Mouse (Mus musculus) layer of hippocampus, adult 18-20 months (tissue): ENCODE measurements around the gene Arhgap9. TPM values are rescaled to one million over a fixed set of nuclear protein-coding genes. Genes with fewer than 3 reads are reported as not detected.

Experiments used
- DNase-seq, 2 experiments: peaks; one replicate each; pipeline ENCODE4 v3.0.0; 2022; ENCODE audit warnings: low spot score in 2 of 2
- total RNA-seq, 2 experiments: library from RNA; stranded (reverse); gene quantifications; 2 replicates each; pipeline ENCODE4 v1.2.3; 2021

Arhgap9 gene
- total RNA-seq, 2 experiments from 2014 or later, result 0.84 to 0.92 TPM

DNA sequence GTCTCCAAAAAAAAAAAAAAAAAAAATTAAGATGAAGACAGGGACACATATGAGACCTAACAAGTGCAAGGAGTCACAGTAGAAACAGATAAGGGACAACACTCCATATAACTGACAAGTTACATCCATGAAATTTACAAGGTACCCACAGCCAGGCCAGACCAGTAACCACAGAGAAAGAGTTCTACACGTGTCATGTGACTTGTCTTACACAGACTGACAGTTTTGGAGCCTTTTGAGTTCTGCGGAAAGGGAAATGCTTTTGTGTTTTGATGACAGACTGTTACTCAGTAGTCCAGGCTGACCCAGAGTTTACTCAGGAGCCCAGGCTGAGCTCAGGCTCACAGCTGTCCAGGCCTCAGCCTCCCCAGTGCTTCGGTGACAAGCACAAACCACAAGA, 21.3 kb downstream of the Arhgap9 start:
- DNase-seq, result no peak

DNA sequence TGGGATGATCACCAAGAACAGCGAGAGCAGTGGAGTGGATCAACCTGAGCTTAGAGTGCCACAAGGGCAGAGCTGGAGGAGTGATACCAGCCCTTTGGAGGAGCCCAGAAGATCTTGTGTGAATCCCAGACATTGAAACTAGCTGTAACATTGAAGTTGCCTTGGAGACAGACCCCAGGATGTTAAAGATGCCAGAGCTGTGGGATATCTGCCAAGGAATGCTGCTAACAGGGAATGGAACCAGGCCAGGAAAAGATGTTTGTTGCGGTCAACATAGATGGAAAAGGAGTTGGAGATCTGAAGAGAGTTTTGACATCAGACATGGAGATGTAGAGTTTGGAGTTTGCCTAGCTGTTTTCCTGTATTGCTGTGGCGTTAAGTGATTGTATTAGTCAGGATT, 24.4 kb downstream of the Arhgap9 start:
- no peak for DNase-seq

DNA sequence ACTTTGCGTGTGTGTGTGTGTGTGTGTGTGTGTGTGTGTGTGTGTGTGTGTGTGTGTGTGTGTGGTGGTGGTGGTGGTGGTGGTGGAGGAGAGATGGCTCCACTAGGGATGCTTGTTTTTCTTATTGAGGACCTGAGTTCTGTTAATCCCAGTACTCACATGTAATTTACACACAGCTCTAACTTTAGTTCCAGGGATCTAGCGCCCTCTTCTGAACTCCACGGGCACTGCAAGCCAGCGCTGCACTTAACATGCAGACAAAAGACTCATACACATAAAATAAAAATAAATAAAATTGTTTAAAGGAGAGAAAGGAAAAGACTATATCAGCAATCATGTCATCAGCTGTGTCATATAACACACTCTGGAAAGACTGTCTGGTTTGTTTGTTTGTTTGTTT, 27.2 kb downstream of the Arhgap9 start:
- DNase-seq, result no peak

DNA sequence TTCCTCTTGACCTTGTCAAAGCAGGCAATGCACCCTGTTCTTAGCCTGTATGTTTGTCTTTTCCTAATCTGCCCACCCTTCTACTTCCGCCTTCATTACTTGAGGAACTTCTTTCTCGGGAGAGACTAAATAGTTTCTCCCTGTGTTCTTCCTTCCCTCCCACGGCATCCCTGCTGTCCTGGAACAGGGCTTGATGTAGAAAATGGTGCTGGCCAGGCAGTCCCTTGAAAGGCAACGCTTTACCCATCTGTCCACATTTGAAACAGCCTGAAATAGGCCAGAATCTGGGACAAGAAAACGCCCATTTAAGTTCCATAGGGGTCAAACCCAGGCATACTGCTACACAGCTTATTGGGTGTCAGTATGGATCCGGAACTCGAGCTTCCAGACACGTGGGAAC, 28.0 kb downstream of the Arhgap9 start:
- peak in 1 of 2 experiments; percentile 29 for DNase-seq

DNA sequence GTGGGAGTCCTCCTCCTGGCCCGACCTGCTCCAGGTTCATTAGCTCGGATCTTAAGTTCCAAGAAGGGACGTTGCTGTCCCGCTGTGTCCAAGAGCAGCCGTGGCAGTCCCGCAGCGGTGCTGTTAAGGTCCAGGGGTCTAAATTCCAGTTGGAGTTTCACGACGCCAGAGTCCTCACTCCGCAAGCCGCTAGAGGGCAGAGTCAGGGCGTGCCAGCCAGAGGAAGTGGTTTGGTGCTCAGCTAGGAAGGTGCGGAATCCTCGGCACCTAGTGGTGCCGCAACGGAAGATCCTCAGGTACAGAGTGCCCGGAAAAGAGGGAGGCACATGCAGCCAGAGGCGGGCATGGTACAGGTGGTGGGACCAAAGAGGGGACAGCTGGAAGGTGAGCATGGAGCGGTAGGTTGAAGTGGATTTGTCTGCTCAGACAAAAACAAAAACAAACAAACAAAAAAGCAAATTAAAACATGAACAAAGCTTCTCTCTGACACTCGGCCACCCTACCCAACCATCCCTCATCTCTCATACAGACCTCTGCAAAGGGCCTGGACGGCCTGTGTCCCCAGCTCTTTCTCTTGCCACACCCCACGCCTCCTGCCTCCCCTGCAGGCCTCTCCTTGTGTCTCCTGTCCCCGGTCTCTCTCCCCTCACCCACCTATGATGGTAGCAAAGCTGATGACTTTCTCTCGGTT, 29.0 kb downstream of the Arhgap9 start:
- DNase-seq, result peak; percentile 37 to 73

DNA sequence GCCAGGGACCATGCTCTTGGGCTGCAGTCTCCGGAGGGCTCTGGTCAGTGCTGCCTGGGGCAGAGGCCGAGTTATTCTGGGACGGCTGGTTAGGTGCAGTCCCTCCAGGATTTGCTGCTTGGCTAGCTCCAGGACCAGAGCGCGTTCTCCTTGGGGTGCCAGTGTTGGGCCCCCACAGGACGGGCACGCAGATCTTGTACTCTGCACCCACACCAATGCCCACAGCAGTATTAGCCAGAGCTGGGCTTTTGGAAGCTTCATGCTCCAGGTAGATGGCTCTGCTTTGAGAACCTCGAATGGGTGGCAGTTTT, 29.5 kb downstream of the Arhgap9 start:
- DNase-seq, result no peak

DNA sequence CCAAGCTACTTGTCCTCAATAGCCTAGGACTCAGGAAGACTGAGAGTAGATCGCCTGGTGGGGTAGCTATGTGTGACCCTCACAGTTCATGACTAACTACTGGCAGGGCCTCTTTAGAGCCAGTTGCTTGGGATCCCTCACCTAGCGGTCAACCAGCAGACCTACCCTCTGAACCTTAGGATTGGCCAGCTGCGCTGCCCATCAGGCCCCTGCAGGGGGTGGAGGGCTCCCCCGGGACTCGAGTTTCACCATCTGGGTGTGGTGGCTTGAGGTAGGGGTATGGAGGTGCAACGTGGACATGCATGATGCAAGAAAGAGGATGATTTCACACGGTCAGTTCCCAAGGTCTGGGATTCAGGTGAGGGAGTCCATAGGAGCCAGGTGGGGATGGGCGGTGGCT, 30.0 kb downstream of the Arhgap9 start:
- no peak for DNase-seq

DNA sequence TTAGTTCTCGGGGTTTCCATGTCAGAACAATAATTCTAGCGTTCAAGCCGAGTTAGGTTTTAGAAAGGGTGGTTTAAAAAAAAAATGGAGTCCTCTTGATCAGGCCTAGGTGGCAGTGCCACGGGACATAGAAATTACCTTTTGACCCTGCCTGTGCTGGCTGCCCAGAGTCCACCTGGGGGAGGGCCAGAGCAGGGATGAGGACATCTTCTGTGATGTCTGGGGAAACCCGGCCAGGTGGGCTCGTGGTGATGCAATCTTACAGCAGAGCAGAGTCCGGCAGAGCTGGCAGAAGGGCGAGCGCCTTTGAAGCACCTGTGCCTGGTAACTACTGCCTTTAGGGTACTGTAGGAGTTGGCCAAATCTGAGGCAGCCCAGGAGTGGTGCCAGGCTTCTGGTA, 30.4 kb downstream of the Arhgap9 start:
- no peak for DNase-seq

DNA sequence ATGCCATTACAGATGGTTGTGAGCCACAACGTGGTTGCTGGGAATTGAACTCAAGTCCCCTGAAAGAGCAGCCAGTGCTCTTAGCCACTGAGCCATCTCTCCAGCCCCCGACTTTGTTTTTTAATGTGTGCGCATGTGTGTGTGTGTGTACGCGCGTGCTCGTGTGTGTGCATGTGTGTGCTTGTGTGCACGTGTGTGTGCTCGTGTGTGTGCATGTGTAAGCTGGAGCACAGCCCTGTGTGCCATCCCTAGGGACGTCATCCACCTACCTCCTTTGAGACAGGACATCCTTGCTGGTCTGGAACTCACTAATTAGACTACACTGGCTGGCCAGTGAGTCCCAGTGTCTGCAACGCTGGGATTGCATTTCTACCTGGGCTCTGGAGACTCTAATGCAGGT, 31.0 kb downstream of the Arhgap9 start:
- DNase-seq, result no peak

DNA sequence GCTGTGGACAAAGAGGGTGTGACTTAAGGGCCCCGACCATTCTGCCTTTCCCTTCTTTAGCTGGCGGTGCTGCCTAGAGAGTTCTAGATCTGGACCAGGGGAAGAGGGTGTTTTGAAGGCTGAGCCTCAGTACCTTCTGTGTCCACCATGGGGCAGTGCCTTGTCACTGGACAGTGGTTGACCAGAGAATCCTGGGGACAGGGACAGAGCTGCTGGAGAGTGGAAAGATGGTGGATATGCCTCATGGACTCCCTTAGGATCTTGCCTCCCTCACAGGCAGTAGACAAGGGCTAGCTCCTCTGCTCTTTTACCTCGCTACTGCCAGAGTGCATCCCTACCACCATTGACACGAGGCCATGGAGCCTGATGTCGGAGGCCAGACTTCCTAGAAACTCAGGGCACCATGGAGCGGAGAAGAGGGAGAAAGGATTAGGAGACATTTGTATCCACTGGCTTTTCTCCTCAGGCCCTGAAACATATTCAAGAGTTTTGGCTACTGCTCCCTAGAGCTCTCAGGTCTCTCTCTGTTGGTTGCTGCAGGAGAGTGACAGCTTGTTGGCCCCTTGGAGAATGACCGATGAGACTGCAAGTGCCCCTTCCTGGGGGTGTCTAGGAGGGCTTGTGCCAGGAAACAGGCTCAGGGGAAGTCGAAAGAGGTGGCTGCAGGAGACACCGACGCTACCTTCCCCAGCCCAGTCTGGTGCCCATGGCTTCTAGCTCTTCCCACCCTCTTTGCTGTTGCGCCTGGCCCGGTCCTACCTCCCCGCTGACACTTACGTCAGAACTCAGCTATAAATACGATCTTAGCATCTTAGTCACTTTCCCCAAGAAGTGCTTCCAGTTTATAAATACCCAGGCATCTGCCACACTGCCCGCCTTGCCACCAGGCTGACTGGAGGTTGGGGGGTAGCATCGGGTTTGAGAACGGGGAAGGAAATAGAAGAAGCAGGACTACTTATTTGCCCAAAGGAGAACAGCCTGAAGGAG, 32.4 kb downstream of the Arhgap9 start, which contains the start of gene Inhbe:
Gene Inhbe (minus strand): TSS at position 503 of the 987 bp plus-strand sequence.
- DNase-seq, result peak; percentile 53 to 63

DNA sequence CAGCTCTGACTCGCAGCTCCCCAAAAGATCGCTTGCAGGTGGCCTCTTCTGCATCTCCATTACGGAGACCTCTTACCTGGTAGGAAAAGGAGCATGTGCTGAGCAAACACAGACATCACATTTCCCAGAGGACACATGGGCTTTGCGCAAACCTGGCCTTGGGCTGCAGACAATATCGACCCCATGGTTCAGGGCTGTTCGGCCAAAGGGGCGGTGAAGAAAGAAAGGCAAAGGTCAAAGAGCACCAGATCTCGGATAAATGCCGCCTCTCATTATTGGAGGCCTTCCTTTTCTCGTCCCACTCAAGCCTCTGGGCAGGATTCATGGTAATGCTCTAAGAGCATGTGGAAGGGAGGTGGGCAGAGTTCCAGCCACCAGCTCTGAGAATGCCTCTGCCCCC, 33.6 kb downstream of the Arhgap9 start:
- DNase-seq, result no peak

DNA sequence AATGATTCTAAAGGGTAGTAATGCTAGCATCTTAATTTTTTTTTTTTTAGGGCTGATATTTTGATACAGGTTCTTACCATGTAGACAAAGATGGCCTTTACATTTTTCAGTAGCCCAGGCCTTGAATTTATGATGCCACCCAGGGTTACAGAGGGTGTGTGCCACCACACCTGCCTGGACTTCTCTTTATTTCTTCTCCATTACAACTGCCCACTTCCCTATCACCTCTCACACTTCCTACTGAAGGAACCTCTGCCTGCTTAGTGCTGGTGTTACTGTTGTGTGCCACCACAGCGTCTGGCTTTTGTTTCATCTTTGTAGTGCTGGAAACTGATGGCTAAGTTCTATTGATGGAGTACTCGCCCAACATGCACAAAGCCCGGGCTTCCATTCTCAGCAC, 39.0 kb downstream of the Arhgap9 start:
- DNase-seq, result no peak

DNA sequence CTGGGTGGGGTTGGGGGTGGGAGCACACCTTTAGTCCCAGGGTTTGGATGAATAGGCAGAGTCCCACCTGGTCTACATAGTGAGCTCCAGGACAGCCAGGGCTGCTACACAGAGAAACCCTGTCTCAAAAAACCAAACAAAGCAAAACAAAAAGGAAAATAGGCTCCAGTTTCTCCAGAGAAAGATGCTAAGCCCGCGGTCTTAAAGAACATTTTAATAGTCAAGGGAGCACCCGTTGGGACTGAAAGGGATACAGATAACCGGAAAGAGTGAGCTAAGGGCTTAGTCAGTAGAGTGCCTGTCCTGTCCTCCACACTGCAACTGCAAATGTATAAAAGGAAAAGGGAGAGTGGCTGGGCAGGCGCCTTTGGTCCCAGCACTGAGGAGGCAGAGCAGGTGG, 45.4 kb downstream of the Arhgap9 start:
- no peak for DNase-seq

DNA sequence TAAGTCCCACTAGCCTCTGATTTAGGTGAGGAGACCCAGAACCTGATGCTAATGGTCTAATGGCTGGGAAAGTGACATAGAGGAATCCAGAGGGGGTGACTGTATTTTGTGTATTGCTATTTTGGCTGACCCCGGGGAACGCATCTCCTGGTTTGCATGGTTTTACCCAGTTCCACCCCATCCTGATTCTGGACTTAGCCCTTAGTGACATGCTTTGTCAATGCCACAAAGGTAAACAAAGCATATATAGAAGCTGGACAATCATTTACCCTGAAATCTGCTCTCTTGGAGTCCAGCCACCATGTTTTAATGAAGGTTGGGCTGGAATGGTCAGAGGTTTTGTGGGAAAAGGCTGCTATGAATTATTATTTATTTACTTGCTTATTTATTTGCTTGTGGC, 46.5 kb downstream of the Arhgap9 start:
- no peak for DNase-seq

DNA sequence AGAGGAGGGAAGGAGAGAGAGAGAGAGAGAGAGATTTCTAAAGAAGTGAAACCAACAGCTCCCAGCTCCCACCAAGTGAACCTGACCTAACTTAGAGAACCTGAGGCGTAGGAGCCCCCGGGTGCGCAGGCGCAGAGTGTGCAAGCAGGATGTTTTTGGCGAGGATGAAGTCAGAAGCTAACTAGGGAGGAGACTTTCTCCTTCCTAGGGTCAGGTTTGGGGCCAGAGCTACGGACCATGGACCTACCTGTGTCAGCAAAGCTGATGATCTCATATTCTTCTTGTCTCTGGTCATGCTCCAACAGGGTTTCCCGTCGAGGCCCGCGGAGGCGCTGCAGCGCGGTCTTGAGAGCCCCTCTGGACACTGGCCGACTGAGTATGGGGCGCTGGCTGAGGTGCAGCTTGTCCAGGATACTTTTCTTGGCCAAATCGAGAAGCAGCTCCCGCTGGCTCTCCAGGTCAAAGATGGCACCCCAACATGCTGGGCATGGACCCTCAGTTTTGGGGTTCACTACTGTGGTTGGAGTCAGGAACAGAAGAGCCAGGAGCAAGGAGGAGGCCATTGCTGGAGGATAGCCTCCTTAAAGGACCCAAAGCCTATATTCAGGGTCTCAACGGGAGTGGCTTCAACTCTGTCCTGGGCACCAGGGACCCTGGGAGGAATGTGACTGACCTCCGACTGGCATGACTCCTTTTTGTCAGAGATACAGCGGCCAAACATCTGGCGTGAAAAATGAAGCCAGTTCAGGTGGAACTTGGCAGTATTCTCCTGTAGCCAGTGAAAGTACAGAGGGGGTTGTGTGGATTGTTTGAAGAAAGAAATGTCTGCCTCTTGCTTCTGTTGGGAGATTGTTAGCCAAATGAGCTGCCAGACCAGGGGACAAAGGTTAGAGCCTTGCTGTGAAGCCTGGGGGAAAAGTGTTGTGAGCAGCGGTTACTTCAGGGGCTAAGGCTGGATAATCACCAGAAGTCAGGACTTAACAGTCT, 48.4 kb downstream of the Arhgap9 start, which contains the start of gene Inhbc:
Gene Inhbc (minus strand): TSS at position 598 of the 987 bp plus-strand sequence.
- no peak for DNase-seq

DNA sequence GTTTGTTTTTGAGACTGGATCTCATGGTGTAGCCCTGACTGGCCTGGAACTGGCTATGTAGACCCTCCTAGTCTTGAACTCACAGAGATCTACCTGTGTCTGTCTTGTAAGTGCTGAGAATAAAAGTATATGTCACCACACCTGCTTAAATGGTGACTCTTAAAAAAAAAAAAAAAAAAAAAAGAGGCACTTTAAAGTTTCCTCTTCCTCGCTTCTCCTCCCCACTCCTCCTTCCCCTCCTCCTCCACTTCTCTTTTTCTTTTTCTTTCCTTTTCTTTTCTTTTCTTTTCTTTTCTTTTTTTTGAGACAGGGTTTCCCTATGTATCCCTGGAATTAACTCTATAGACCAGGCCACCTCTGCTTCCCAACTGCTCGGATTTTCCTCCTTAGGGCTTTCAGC, 49.3 kb downstream of the Arhgap9 start:
- no peak for DNase-seq

DNA sequence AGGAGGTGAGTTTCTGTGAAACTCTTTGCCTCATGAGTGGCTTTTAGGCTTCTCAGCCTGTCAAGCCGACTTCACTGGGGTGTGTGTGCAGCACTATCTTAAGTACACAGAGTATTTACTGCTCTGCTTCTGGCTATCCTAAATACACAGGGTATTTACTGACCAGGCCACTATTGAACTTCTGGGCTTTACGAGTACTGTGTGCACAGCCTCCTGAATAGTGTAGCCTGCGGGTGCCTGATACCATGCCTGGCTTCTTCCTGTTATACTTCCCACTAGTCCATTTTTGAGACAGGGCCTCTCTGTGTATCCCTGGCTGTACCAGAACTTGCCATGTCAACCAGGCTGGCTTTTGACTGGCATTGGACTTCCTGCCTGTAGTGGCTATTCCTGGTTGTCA, 55.9 kb downstream of the Arhgap9 start:
- DNase-seq, result no peak
